Mouse (Mus musculus) E14TG2a.4 (cell line): ENCODE measurements around the gene Dhcr24.

ENCODE experiments used
- H3K27me3 ChIP-seq: 2 replicates; pipeline ENCODE4 v1.6.1; 2014; ENCODE audit warnings: low read length, control low read depth; ENCODE audit not compliant: insufficient read depth
- H3K36me3 ChIP-seq: 2 replicates; pipeline ENCODE4 v1.6.1; 2014; ENCODE audit warnings: low read length, control low read depth; ENCODE audit not compliant: insufficient read depth
- H3K4me1 ChIP-seq: replicated peaks from 2 replicates; pipeline ENCODE4 v1.6.1; 2014; ENCODE audit warnings: low read depth, low read length, control low read depth
- H3K4me3 ChIP-seq: replicated peaks from 2 replicates; pipeline ENCODE4 v1.5.1; 2014; ENCODE audit warnings: mild to moderate bottlenecking, low read length
- H3K9me3 ChIP-seq: 2 replicates; pipeline ENCODE4 v1.6.1; 2014; ENCODE audit warnings: low read length, control low read depth
- CTCF ChIP-seq: conservative IDR thresholded peaks from 2 replicates; pipeline ENCODE4 v1.5.1; 2014; ENCODE audit warnings: low read length
- NANOG ChIP-seq: IDR thresholded peaks from 2 replicates; pipeline ENCODE4 v1.6.1; 2014; ENCODE audit warnings: borderline replicate concordance, low read length, mixed read lengths
- POU5F1 ChIP-seq: IDR thresholded peaks from 2 replicates; pipeline ENCODE4 v1.6.1; 2014; ENCODE audit warnings: low read length, borderline replicate concordance

The Dhcr24 gene

DNA sequence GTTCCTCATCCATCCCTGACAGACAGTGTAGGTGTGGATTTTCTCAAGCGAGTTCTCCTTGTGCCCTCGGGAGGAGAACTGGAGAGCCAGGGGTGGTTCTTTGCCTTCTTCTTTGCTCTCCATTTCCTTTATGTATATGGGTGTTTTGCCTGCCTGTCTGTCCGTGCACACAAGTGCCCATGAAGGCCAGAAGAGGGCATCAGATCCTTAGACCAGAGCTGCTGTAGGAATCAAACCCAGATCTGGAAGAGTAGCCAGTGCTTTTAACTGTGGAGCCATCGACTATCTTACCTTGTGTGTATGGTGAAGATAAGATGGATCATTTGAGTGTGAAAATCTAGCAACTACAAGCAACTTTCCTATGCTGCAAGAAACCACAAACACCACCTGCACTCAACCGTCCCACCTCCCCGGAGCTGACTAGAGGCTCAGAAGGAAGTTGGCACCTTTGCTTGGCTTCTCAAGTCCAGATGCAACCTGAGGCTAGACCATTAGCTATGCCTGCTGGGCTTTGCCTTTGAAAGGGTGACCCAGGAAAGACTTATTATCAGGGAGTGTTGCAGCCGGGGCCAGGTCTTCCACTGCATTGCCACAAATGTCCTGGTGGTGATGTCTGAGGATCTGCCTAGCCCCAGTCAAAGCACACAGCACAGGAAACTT is 27.3 kb upstream of the Dhcr24 start:
- Histone ChIP-seq H3K4me1 (peaks cover 11% of the 10 kb centered on the region), H3K9me3 (no peaks in the 10 kb centered on the region), H3K36me3 (no peaks in the 10 kb centered on the region), H3K4me3 (no peak overlapping the region), H3K27me3 (0 out of 2 replicates have a peak, but pooled peaks cover 3% of the 10 kb centered on the region)
- TF ChIP-seq CTCF: no peak
- TF ChIP-seq POU5F1: no peak
- no peak for TF ChIP-seq NANOG

GRCm38 (mm10) chr4:106534256-106534655 is 26.6 kb upstream of the Dhcr24 start:
- H3K9me3 ChIP-seq: no peaks in the 10 kb centered on the region
- H3K36me3 ChIP-seq: no peaks in the 10 kb centered on the region
- peaks cover 4% of the 10 kb centered on the region for H3K4me1 ChIP-seq
- H3K27me3 ChIP-seq: 0 out of 2 replicates have a peak, but pooled peaks cover 3% of the 10 kb centered on the region
- no peak overlapping the region for H3K4me3 ChIP-seq
- TF ChIP-seq NANOG: no peak
- no peak for TF ChIP-seq POU5F1
- TF ChIP-seq CTCF: no peak

DNA sequence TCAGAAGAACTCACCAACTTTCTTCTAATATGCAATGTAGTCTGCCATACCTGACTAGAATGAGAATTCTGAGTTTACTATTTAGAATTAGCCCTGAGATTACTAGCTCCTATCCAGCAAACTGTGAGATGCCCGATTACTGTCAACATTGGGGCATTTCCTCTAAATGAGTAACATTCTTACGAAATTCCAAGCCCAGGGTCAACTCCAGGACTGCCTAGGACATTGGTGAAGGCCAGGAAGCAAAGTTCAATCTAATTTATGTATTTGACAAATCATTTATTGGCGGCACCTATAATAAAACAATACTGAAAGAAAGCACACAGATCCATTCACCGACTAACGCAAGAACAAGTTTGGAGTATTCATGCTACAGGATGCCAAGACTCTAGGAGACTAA is 21.1 kb upstream of the Dhcr24 start:
- H3K27me3 ChIP-seq: peaks cover 8% of the 10 kb centered on the region; the same call in 1 of the 2 replicates
- TF ChIP-seq CTCF (no peak), POU5F1 (no peak), NANOG (no peak)
- no peaks in the 10 kb centered on the region for H3K36me3 ChIP-seq
- no peaks in the 10 kb centered on the region for H3K9me3 ChIP-seq
- no peak overlapping the region for H3K4me3 ChIP-seq
- no peaks in the 10 kb centered on the region for H3K4me1 ChIP-seq

GRCm38 (mm10) chr4:106541491-106541890 is 19.3 kb upstream of the Dhcr24 start:
- Histone ChIP-seq H3K9me3 (no peaks in the 10 kb centered on the region), H3K27me3 (peaks cover 17% of the 10 kb centered on the region), H3K36me3 (no peaks in the 10 kb centered on the region), H3K4me3 (no peak overlapping the region), H3K4me1 (no peaks in the 10 kb centered on the region)
- no peak for TF ChIP-seq CTCF
- no peak for TF ChIP-seq POU5F1
- no peak for TF ChIP-seq NANOG

DNA sequence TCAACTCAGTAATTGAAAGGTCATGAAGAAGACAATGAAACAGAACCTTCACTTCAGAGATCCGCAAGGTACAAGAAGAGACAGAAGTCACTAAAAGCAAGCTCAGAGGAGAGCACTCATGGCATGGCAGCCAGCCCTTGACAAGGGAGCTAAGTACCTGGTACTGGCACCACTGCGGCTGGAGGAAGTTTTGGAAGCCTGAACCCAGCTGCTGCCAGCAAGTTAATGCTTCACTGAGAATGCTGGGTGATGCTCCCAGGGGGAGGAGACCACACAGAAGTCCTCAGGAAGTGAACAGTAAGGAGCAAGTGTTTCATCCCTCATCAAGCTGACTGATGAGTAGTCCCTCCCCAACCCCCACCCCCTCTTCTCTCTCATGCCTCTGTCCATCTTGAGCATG is 18.6 kb upstream of the Dhcr24 start:
- TF ChIP-seq CTCF: no peak
- TF ChIP-seq POU5F1: no peak
- TF ChIP-seq NANOG: no peak
- no peak overlapping the region for H3K4me3 ChIP-seq
- H3K4me1 ChIP-seq: no peaks in the 10 kb centered on the region
- no peaks in the 10 kb centered on the region for H3K9me3 ChIP-seq
- H3K27me3 ChIP-seq: peaks cover 17% of the 10 kb centered on the region
- H3K36me3 ChIP-seq: no peaks in the 10 kb centered on the region

DNA sequence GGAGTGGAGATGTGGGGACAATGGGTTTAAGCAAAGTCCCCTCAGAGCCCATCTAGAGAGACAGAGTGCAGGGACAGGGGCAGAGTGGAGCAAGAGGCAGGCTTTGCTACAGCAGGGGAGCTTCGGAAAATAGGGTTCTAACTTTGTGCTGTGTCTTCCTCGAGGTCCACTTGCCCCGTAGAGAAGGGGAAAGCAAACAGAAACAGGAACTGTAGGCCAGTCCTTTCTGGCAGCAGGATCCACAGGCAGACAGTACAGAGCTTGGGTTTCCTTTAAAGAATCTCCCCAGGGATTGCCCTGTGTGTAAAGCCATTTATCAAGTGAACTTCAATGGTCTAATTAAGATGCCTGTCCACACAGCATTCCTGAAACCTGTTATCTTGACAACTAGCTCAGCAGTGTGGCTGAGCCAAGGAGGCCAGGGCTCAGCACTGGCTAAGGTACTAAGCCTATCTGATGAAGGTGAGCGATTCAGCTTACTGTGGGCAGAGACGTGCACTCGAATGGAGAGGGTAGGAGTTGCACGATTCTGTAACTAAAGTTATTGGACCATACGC is 14.9 kb upstream of the Dhcr24 start:
- H3K9me3 ChIP-seq: no peaks in the 10 kb centered on the region

GRCm38 (mm10) chr4:106546896-106547295 is 13.9 kb upstream of the Dhcr24 start:
- H3K4me1 ChIP-seq: no peaks in the 10 kb centered on the region
- no peak overlapping the region for H3K4me3 ChIP-seq
- TF ChIP-seq CTCF (no peak), POU5F1 (no peak), NANOG (no peak)
- H3K36me3 ChIP-seq: no peaks in the 10 kb centered on the region
- H3K27me3 ChIP-seq: peaks cover 14% of the 10 kb centered on the region
- H3K9me3 ChIP-seq: no peaks in the 10 kb centered on the region

More for the DNA sequence above, 14.9 kb upstream of the Dhcr24 start:
- Histone ChIP-seq H3K4me3 (no peak overlapping the region), H3K36me3 (no peaks in the 10 kb centered on the region), H3K27me3 (peaks cover 14% of the 10 kb centered on the region), H3K4me1 (no peaks in the 10 kb centered on the region)
- TF ChIP-seq CTCF (no peak), POU5F1 (no peak), NANOG (no peak)

DNA sequence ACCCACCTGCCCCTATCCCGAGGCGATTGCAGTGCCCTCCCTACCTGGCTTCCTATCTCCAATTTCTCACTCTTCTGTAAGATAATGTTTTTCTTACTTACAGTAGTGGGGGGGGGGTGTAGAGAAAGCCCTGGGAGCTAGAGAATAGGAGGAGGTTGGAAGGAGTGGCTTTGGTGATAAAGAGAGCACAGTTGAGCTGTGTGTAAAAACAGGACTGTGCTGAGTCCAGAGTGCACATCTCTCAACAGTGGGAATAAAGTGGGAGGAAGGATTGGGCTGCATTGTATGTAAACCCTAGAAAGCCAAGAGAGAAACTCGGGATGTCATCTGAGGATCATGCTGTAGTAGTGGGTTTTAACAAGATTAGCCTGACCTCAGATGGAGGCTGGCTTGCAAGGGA is 12.7 kb upstream of the Dhcr24 start:
- H3K36me3 ChIP-seq: no peaks in the 10 kb centered on the region
- TF ChIP-seq NANOG: no peak
- TF ChIP-seq POU5F1: no peak
- TF ChIP-seq CTCF: no peak
- no peaks in the 10 kb centered on the region for H3K4me1 ChIP-seq
- peaks cover 10% of the 10 kb centered on the region for H3K27me3 ChIP-seq
- no peaks in the 10 kb centered on the region for H3K9me3 ChIP-seq
- H3K4me3 ChIP-seq: no peak overlapping the region

DNA sequence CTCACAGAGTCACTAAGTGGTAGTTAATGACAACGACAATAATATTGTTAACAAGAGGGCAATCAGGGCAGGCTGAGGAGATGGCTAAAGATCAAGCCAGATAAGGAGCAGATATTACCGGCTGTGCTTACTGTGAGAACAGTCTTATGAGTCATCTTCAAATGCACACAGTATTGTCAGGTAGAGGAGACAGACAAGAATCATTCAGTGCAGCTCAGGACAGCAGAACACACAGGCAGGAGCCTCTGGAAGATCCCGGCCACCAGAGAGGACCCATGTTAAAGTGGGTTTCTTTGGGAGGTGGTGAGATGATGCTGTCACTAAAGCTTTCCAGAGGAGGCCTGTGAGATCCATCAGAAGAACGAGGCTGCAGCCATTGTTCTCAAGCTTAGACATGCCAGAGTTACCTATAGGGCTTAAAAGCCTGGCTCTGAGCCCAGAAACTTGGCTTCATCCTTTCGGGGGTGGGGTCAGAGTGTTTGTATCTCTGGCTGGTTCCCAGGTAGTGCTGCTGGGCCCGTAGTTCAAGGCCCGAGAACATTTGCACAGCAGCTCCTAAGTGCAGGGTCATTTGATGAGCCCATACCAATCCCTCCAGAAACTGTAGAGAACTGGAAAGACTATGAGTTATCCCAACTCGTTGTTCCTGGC is 10.2 kb upstream of the Dhcr24 start:
- Histone ChIP-seq H3K27me3 (peaks cover 5% of the 10 kb centered on the region), H3K4me1 (no peaks in the 10 kb centered on the region), H3K4me3 (no peak overlapping the region), H3K9me3 (no peaks in the 10 kb centered on the region), H3K36me3 (no peaks in the 10 kb centered on the region)
- no peak for TF ChIP-seq CTCF
